28 mouse cellular contexts compared by ENCODE assay signal in the genomic region with DNA sequence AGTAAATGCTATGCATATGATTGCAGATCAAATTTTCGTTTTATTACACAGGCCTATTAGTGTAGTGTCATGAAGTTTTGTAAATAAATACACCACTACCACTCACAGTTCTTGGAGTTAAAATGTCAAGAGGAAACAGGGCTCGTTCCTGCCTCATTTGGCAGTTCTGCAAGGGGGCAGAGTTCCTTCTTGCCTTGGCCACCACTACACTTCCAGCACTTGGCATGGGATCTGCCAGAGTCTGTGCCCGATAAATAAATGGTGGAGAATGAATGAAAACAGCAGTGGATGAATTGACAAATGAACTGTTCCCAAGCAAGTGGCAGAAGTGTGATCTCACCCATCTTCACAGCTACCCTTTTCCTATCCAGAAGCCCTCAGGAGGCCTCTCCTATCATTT. TPM values are rescaled to one million over a fixed set of nuclear protein-coding genes. Genes with fewer than 3 reads are reported as not detected.
DNase-seq lines count a peak whose midpoint lies in the region; ATAC-seq and TF ChIP-seq lines count a peak whose summit lies in the region.
"Had no signal": no experiment of that assay in that cellular context is flagged by ENCODE, and none has a peak within 500 bp of the region (broad histone marks: within the 10 kb centered on the region; RNA-seq: fewer than 3 reads in every experiment).

No protein-coding gene starts in this region.

- no peak for TF ChIP-seq POLR2A in CH12.LX (IDR thresholded peaks at IDR 0.05; ENCODE audit: low read depth, low read length)

- dilution Hi-C loops in CH12.LX (cut with MboI; ENCODE audit: extremely low pct_ligation_motif_present, extremely low pct_unique_long_range_greater_than_20kb, low sequenced_read_pairs) = no loop called here

- 0 out of 2 replicates have a peak overlapping the region, but pooled peaks have one; percentile 11 for H3K4me2 ChIP-seq in heart, embryonic 13.5 days
- peak overlapping the region; percentile 71 for H3K4me2 ChIP-seq in CH12.LX (ENCODE audit: insufficient read depth, low read depth, poor library complexity, severe bottlenecking)
- H3K4me2 ChIP-seq in midbrain, embryonic 16.5 days (ENCODE audit: low read length) = no peak overlapping the region
- H3K4me2 ChIP-seq in forebrain, postnatal 0 days (ENCODE audit: low read depth) = no peak overlapping the region
- H3K4me2 ChIP-seq: forebrain, embryonic 12.5 days; forebrain, embryonic 15.5 days; heart, embryonic 11.5 days; hindbrain, embryonic 15.5 days had no signal

- no peak overlapping the region for H3K9ac ChIP-seq in heart, embryonic 13.5 days
- H3K9ac ChIP-seq in CH12.LX (ENCODE audit: insufficient read depth, low read depth) = peak overlapping the region; percentile 71; the same call in 1 of the 2 replicates
- no peak overlapping the region for H3K9ac ChIP-seq in midbrain, embryonic 16.5 days (ENCODE audit: low read depth, low read length)
- no peak overlapping the region for H3K9ac ChIP-seq in forebrain, postnatal 0 days
- H3K9ac ChIP-seq: embryonic facial prominence, embryonic 13.5 days; forebrain, embryonic 12.5 days; forebrain, embryonic 15.5 days; heart, embryonic 15.5 days; hindbrain, embryonic 12.5 days; hindbrain, embryonic 15.5 days had no signal

- H3K27ac ChIP-seq in heart, embryonic 13.5 days (replicated peaks) = no peak overlapping the region
- H3K27ac ChIP-seq in CH12.LX (ENCODE audit: insufficient read depth, low read depth) = peak overlapping the region; percentile 90
- H3K27ac ChIP-seq in midbrain, embryonic 16.5 days (ENCODE audit: low read length) = no peak overlapping the region
- no peak overlapping the region for H3K27ac ChIP-seq in forebrain, postnatal 0 days (ENCODE audit: low read depth, low read length)
- H3K27ac ChIP-seq: embryonic facial prominence, embryonic 10.5 days; forebrain, embryonic 12.5 days; forebrain, embryonic 15.5 days; heart, adult 2 months; hindbrain, embryonic 12.5 days; hindbrain, embryonic 15.5 days had no signal

- no peaks in the 10 kb centered on the region for H3K27me3 ChIP-seq in heart, embryonic 13.5 days (replicated peaks)
- H3K27me3 ChIP-seq in CH12.LX (replicated peaks) = no peaks in the 10 kb centered on the region
- no peaks in the 10 kb centered on the region for H3K27me3 ChIP-seq in midbrain, embryonic 16.5 days (ENCODE audit: control insufficient read depth, insufficient read depth, low read depth, low read length)
- no peaks in the 10 kb centered on the region for H3K27me3 ChIP-seq in forebrain, postnatal 0 days (ENCODE audit: insufficient read depth, low read length)
- H3K27me3 ChIP-seq: embryonic facial prominence, embryonic 13.5 days; forebrain, embryonic 12.5 days; forebrain, embryonic 15.5 days; heart, embryonic 15.5 days; hindbrain, embryonic 12.5 days; hindbrain, embryonic 15.5 days had no signal

- DNase-seq in heart, adult 9 months (ENCODE audit: low spot score in 2 of 2) = no peak
- DNase-seq in left cerebral cortex, postnatal 4 days = peak; percentile 8
- DNase-seq in left cerebral cortex, adult 8-10 months (ENCODE audit: low spot score in 2 of 2) = no peak
- DNase-seq in CH12.LX (ENCODE audit: extremely low read depth) = no peak
- DNase-seq in brain, adult 2 months (ENCODE audit: low read depth, low spot score) = peak; percentile 12
- DNase-seq in forebrain, postnatal 0 days = no peak
- DNase-seq: adrenal gland, adult 8-10 months; adrenal gland, postnatal 25 days; B cell, adult 2 months; cerebellum, adult 18-20 months; cerebellum, adult 9-11 months; cerebellum, postnatal 36 days; embryo, embryonic 11 days; gastrocnemius, postnatal 10 days; gastrocnemius, postnatal 36 days; heart, adult 2 months; heart, postnatal 14 days had no signal

- no peak for TF ChIP-seq RAD21 in CH12.LX (IDR thresholded peaks at IDR 0.05; ENCODE audit: low read depth, low read length)

- no peaks in the 10 kb centered on the region for H3K36me3 ChIP-seq in heart, embryonic 13.5 days
- no peaks in the 10 kb centered on the region for H3K36me3 ChIP-seq in CH12.LX (replicated peaks in 1 of 2; ENCODE audit: control insufficient read depth in 1 of 2, insufficient read depth in 1 of 2, low read length in 1 of 2)
- no peaks in the 10 kb centered on the region for H3K36me3 ChIP-seq in midbrain, embryonic 16.5 days (ENCODE audit: control insufficient read depth, insufficient read depth, low read length)
- no peaks in the 10 kb centered on the region for H3K36me3 ChIP-seq in forebrain, postnatal 0 days (ENCODE audit: insufficient read depth)
- H3K36me3 ChIP-seq: embryonic facial prominence, embryonic 10.5 days; embryonic facial prominence, embryonic 13.5 days; forebrain, embryonic 12.5 days; forebrain, embryonic 15.5 days; heart, embryonic 15.5 days; hindbrain, embryonic 12.5 days; hindbrain, embryonic 15.5 days had no signal

- intact Hi-C loops in left cerebral cortex, postnatal 4 days (cut with DNase I) = no loop called here

- no peak for ATAC-seq in heart, embryonic 13.5 days (ENCODE audit: extremely low read depth, insufficient number of reproducible peaks, low FRiP score, low TSS enrichment)
- no peak for ATAC-seq in midbrain, embryonic 16.5 days
- ATAC-seq in forebrain, postnatal 0 days = no peak
- ATAC-seq: forebrain, embryonic 15.5 days had no signal

- no peak overlapping the region for H3K4me3 ChIP-seq in heart, embryonic 13.5 days
- H3K4me3 ChIP-seq in CH12.LX (replicated peaks in 1 of 3; ENCODE audit: low read depth in 2 of 3, low read length in 2 of 3, poor library complexity in 1 of 3) = no peak overlapping the region
- no peak overlapping the region for H3K4me3 ChIP-seq in midbrain, embryonic 16.5 days (ENCODE audit: low read depth, low read length)
- H3K4me3 ChIP-seq in forebrain, postnatal 0 days (ENCODE audit: low read depth, low read length) = no peak overlapping the region
- H3K4me3 ChIP-seq: embryonic facial prominence, embryonic 10.5 days; embryonic facial prominence, embryonic 13.5 days; erythroblast, embryonic 14.5 days; forebrain, embryonic 12.5 days; forebrain, embryonic 15.5 days; heart, adult 2 months; heart, embryonic 15.5 days; hindbrain, embryonic 12.5 days; hindbrain, embryonic 15.5 days had no signal

- in situ Hi-C loops in CH12.LX (cut with MboI; ENCODE audit: low pct_ligation_motif_present, low pct_unique_long_range_greater_than_20kb, low sequenced_read_pairs) = no loop called here

- WGBS in heart, embryonic 13.5 days = 51% methylated on average over 3 of the region's 3 CpGs
- 71% methylated on average over 3 of the region's 3 CpGs for WGBS in midbrain, embryonic 16.5 days
- WGBS in forebrain, postnatal 0 days = 46% methylated on average over 3 of the region's 3 CpGs

- peaks cover 68% of the 10 kb centered on the region for H3K79me2 ChIP-seq in CH12.LX (replicated peaks; ENCODE audit: control insufficient read depth, extremely low read depth, insufficient read depth, poor library complexity, severe bottlenecking)

- no peak for TF ChIP-seq EP300 in CH12.LX (IDR thresholded peaks at IDR 0.05; ENCODE audit: low read length)

- no peaks in the 10 kb centered on the region for H3K9me3 ChIP-seq in heart, embryonic 13.5 days
- no peaks in the 10 kb centered on the region for H3K9me3 ChIP-seq in CH12.LX (replicated peaks; ENCODE audit: low read length)
- no peaks in the 10 kb centered on the region for H3K9me3 ChIP-seq in midbrain, embryonic 16.5 days (replicated peaks; ENCODE audit: control insufficient read depth, low read length, poor library complexity, severe bottlenecking)
- no peaks in the 10 kb centered on the region for H3K9me3 ChIP-seq in forebrain, postnatal 0 days (ENCODE audit: low read length)
- H3K9me3 ChIP-seq: embryonic facial prominence, embryonic 10.5 days; embryonic facial prominence, embryonic 13.5 days; forebrain, embryonic 12.5 days; forebrain, embryonic 15.5 days; heart, embryonic 15.5 days; hindbrain, embryonic 12.5 days; hindbrain, embryonic 15.5 days had no signal

- peaks cover 53% of the 10 kb centered on the region for H3K4me1 ChIP-seq in heart, embryonic 13.5 days
- H3K4me1 ChIP-seq in CH12.LX (ENCODE audit: control insufficient read depth in 1 of 2, insufficient read depth in 2 of 2) = peaks cover 9 to 19% of the 10 kb centered on the region in 2 experiments
- peaks cover 15% of the 10 kb centered on the region for H3K4me1 ChIP-seq in midbrain, embryonic 16.5 days (ENCODE audit: control insufficient read depth, insufficient read depth, low read length)
- 0 out of 2 replicates have a peak, but pooled peaks cover 5% of the 10 kb centered on the region for H3K4me1 ChIP-seq in forebrain, postnatal 0 days (ENCODE audit: insufficient read depth)

- TF ChIP-seq CTCF in CH12.LX (conservative IDR thresholded peaks at IDR 0.05 in 1 of 2, IDR thresholded peaks at IDR 0.05 in 1 of 2; ENCODE audit: low read depth in 2 of 2, low read length in 2 of 2) = no peak
- TF ChIP-seq CTCF in forebrain, postnatal 0 days (IDR thresholded peaks at IDR 0.05; ENCODE audit: low read depth) = no peak

TF ChIP-seq in CH12.LX, 34 proteins besides CTCF, POLR2A, EP300 and RAD21:
- no peak for TF ChIP-seq BHLHE40 (IDR thresholded peaks at IDR 0.05; ENCODE audit: low read depth, low read length)
- no peak for TF ChIP-seq ELF1 (IDR thresholded peaks at IDR 0.05; ENCODE audit: low read depth, low read length)
- TF ChIP-seq MYC (IDR thresholded peaks at IDR 0.05; ENCODE audit: low read depth, low read length) = no peak
- no peak for TF ChIP-seq TBP (conservative IDR thresholded peaks at IDR 0.05; ENCODE audit: low read depth, low read length)
- TF ChIP-seq KAT2A (IDR thresholded peaks at IDR 0.05; ENCODE audit: insufficient replicate concordance, low read length) = no peak
- TF ChIP-seq ZC3H11A (IDR thresholded peaks at IDR 0.05; ENCODE audit: low read depth, low read length) = no peak
- no peak for TF ChIP-seq MEF2A (IDR thresholded peaks at IDR 0.05; ENCODE audit: borderline replicate concordance, low read depth, low read length)
- TF ChIP-seq CHD2 (IDR thresholded peaks at IDR 0.05; ENCODE audit: low read length) = no peak
- no peak for TF ChIP-seq ETS1 (conservative IDR thresholded peaks at IDR 0.05; ENCODE audit: low read depth, low read length)
- TF ChIP-seq RCOR1 (conservative IDR thresholded peaks at IDR 0.05; ENCODE audit: low read depth, low read length) = no peak
- TF ChIP-seq MAZ (IDR thresholded peaks at IDR 0.05; ENCODE audit: low read depth, low read length) = no peak
- no peak for TF ChIP-seq SIN3A (IDR thresholded peaks at IDR 0.05; ENCODE audit: low read length)
TF ChIP-seq in CH12.LX: peak in this region for 0.

RNA-seq across cellular contexts. Expression of a gene that starts 6.6 kb away (rescaled TPM):
- 50.9 and 55.0 TPM in 2 replicates for polyA plus RNA-seq in heart, embryonic 13.5 days (2015; fragmentation: Nextera tagmentation; extraction: Ambion mirVana)
- total RNA-seq in left cerebral cortex, postnatal 4 days (2021) = 10 to 100 TPM; 91.6 to 96.5 TPM
- total RNA-seq in left cerebral cortex, adult 8-10 months (2022) = 10 to 100 TPM; 58.3 to 63.0 (median 59.2) TPM
- total RNA-seq in CH12.LX (2012; rRNA removed) (88.1 and 98.8 TPM in 2 replicates), CH12.LX (2014; rRNA removed) (94.1 and 94.4 TPM in 2 replicates)
- 180 and 214 TPM in 2 replicates for polyA plus RNA-seq in CH12.LX (2012; ENCODE audit: insufficient read length, low read depth)
- 78.2 and 87.8 TPM in 2 replicates for polyA plus RNA-seq in midbrain, embryonic 16.5 days (2015; fragmentation: Nextera tagmentation; extraction: Ambion mirVana)
- total RNA-seq in forebrain, postnatal 0 days (2014; rRNA removed) = 98.6 and 101 TPM in 2 replicates
- 59.1 and 60.8 TPM in 2 replicates for polyA plus RNA-seq in forebrain, postnatal 0 days (2015; fragmentation: Nextera tagmentation; extraction: Ambion mirVana)

Comparison
In these comparisons a context has a peak if more than half of its experiments do, and no peak if none do; other contexts are left out.
1. DNase-seq: peak in left cerebral cortex, postnatal 4 days (single experiment) and brain, adult 2 months (single experiment); none in heart, adult 9 months (0 of 2), left cerebral cortex, adult 8-10 months (0 of 2), CH12.LX (single experiment) and forebrain, postnatal 0 days (single experiment).
2. H3K4me2 ChIP-seq: peak in heart, embryonic 13.5 days (single experiment) and CH12.LX (single experiment); none in midbrain, embryonic 16.5 days (single experiment) and forebrain, postnatal 0 days (single experiment).